Mouse (Mus musculus) gastrocnemius, postnatal 4 days (tissue): ENCODE data around the gene Casp3. TPM values are rescaled to one million over a fixed set of nuclear protein-coding genes. Genes with fewer than 3 reads are reported as not detected.

Experiments
- DNase-seq, 2 experiments: peaks; one replicate each; pipeline ENCODE4 v3.0.0; 2021 to 2022; ENCODE audit warnings: low spot score in 2 of 2, mixed read lengths in 2 of 2
- total RNA-seq, 2 experiments: library from RNA; stranded (reverse); gene quantifications; 2 replicates each; pipeline ENCODE4 v1.2.3; 2021

Casp3 gene
- total RNA-seq, 2 experiments from 2014 or later: 29.9 to 31.7 TPM

GRCm38 (mm10) chr8:46651872-46652271, 34.8 kb downstream of the Casp3 start:
- DNase-seq: no peak

GRCm38 (mm10) chr8:46655919-46656318, 38.8 kb downstream of the Casp3 start:
- no peak for DNase-seq

GRCm38 (mm10) chr8:46671496-46671895, 54.4 kb downstream of the Casp3 start:
- peak; percentile 23 to 53 for DNase-seq

GRCm38 (mm10) chr8:46680671-46681365, 63.7 kb downstream of the Casp3 start:
- no peak for DNase-seq

GRCm38 (mm10) chr8:46686664-46687336, 69.7 kb downstream of the Casp3 start:
- DNase-seq: peak; percentile 77 to 90

Other genes starting within 250 kb of the Casp3 start
- gene Acsl1, start 146.3 kb upstream of the Casp3 start, total RNA-seq: 100 to 1,000 TPM; 222 to 253 TPM
- gene Cenpu, start 65.3 kb upstream of the Casp3 start, total RNA-seq: 1 to 10 TPM; 4.4 to 4.8 TPM
- 1 to 10 TPM; 6.2 to 7.5 TPM for gene Primpol, start 79 bp upstream of the Casp3 start, total RNA-seq
- gene Irf2, start 122.4 kb downstream of the Casp3 start, total RNA-seq: 10 to 100 TPM; 34.2 to 41.5 TPM